Mouse (Mus musculus): ENCODE data around the gene Itga9. TPM values are rescaled to one million over a fixed set of nuclear protein-coding genes. Genes with fewer than 3 reads are reported as not detected.

The Itga9 gene
- polyA plus RNA-seq, 1 experiment = 2.3 TPM

DNA sequence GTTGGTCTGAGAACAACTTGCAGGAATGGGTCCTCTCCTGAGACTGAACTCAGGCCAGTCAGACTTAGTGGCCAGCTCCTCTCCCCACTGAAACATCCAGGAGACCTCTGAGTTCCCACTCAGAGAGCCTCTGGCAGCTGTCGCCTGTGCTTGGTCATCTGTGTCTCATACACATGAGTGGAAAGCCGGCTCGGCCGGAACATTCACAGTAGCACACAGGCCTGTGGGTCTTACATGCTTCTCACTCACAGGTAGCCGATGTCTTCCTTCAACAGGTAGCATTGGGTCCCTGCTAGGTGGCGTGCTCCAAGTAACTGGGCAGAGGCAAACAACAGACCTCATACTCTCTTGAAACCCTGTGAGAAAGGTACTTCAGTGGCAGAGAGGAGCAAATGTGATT, 284.6 kb downstream of the Itga9 start:
- Histone ChIP-seq H3K4me3 (ENCODE audit: insufficient read depth, low read depth, low read length) (no peak overlapping the region), H3K4me1 (ENCODE audit: control insufficient read depth, insufficient read depth, insufficient read length, low read length) (peaks cover 3% of the 10 kb centered on the region), H3K27ac (replicated peaks; ENCODE audit: low read depth, low read length) (no peak overlapping the region)

DNA sequence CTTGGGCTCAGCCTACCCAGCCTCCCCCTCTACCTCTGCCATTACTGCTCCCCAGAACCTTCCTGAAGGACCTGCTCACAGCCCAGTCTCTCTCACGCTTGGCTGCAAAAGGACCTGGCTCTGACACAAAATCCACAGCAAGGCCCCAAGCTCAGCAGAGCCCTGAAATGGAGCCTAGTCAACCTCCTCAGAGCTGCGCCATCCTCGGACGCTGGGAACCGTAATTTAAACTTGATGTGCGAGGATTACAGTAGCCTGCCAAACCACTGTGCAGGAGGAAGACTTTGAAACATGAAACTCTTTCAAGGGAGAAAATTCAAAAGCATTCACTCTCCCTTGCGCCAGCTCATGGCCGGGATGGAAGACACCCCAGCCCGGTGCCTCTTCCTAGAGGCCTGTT, 285.1 kb downstream of the Itga9 start:
- Histone ChIP-seq H3K4me1 (ENCODE audit: control insufficient read depth, insufficient read depth, insufficient read length, low read length) (peaks cover 3% of the 10 kb centered on the region), H3K4me3 (ENCODE audit: insufficient read depth, low read depth, low read length) (no peak overlapping the region), H3K27ac (replicated peaks; ENCODE audit: low read depth, low read length) (no peak overlapping the region)

DNA sequence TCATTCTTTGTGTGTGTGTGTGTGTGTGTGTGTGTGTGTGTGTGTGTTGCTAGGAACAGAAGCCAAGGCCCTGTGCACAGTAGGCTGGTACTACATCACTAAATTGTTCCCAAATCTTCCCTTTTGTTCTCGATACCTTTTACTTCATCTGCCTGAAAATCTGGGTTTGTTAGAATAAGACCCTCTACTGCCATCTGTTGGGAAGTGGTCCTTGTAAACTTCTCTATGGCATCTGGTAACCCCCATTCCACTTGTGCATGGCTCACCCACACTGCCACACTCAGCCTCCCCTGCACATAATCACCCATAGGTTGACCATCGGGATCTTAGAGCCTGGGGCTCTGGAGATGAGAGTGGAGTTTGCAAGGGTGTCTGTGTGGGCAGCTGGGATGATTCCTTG, 288.6 kb downstream of the Itga9 start:
- Histone ChIP-seq H3K4me3 (ENCODE audit: insufficient read depth, low read depth, low read length) (no peak overlapping the region), H3K4me1 (ENCODE audit: control insufficient read depth, insufficient read depth, insufficient read length, low read length) (peaks cover 3% of the 10 kb centered on the region), H3K27ac (replicated peaks; ENCODE audit: low read depth, low read length) (no peak overlapping the region)

DNA sequence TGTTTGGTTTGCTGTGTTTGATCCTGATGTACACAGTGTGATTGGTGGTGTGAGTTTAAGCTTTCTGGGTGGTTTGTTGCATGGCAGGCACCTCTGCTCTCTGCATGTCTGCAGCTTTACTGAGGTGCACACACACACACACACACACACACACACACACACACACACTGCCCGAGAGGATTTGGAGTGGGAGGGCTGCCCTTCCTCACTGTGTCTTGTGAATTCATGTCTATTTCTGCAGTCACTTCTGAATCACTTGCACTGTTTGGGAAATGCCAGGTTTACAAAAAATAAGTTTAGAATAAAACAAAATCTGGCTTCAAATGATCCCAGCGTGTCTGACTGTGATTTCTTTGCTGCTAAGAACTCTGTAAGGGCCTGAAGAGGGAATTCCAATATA, 294.2 kb downstream of the Itga9 start:
- no peak overlapping the region for H3K27ac ChIP-seq (replicated peaks; ENCODE audit: low read depth, low read length)
- H3K4me3 ChIP-seq (ENCODE audit: insufficient read depth, low read depth, low read length) = no peak overlapping the region
- H3K4me1 ChIP-seq (ENCODE audit: control insufficient read depth, insufficient read depth, insufficient read length, low read length) = no peaks in the 10 kb centered on the region

DNA sequence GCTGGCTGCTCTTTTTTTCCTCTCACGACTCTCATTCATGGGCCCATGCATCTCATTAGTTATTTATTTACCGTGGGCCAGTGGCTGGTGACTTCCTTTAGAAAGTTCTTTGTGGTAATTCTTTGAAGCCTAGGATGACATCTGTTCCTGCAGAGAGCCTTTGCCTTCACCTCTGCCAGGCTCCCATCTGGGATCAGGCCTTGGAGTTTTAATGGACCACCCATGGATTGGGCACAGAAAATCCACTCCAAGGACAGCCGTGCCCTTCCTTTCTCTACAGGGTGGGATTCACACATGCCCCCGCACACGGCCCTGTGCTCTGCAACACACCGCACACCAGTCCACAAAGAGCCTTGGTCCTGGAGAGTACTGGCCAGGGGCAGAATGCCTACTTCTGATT, 295.4 kb downstream of the Itga9 start:
- Histone ChIP-seq H3K4me3 (ENCODE audit: insufficient read depth, low read depth, low read length) (no peak overlapping the region), H3K4me1 (ENCODE audit: control insufficient read depth, insufficient read depth, insufficient read length, low read length) (no peaks in the 10 kb centered on the region), H3K27ac (replicated peaks; ENCODE audit: low read depth, low read length) (no peak overlapping the region)

DNA sequence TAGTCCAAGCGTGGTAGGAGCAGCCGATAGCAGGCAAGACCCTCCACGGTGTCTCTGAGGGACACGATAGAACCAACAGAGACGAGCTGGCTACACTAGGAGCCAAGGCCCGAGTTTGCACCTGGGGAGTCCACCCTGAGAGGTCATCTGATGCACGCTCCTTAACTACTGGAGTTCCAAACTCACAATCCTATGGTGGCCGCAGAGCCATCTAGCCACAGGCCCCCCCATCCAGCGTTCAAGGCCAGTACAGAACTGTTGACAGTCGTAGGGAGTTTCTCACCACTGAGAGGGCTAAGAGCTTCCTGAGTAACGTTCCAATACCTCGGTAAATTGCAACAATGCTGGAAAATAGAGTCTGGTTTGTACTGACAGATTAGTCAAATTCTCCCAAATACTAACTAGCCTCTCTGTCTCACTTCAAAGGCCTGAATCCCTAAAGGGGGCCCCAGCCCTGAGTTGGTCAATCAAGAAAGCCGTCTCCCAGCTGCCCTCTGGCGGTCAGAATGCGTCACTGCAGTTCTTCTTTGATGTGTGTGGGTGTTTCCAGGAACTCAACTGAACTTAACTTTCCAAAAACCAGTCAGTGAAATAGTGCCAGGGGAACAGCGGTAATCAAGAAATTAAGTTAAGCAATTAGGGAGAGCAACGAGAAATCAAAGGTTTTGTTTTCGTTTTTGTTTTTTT, 301.6 kb downstream of the Itga9 start:
- Histone ChIP-seq H3K27ac (replicated peaks; ENCODE audit: low read depth, low read length) (no peak overlapping the region), H3K4me3 (ENCODE audit: insufficient read depth, low read depth, low read length) (no peak overlapping the region), H3K4me1 (ENCODE audit: control insufficient read depth, insufficient read depth, insufficient read length, low read length) (no peaks in the 10 kb centered on the region)

DNA sequence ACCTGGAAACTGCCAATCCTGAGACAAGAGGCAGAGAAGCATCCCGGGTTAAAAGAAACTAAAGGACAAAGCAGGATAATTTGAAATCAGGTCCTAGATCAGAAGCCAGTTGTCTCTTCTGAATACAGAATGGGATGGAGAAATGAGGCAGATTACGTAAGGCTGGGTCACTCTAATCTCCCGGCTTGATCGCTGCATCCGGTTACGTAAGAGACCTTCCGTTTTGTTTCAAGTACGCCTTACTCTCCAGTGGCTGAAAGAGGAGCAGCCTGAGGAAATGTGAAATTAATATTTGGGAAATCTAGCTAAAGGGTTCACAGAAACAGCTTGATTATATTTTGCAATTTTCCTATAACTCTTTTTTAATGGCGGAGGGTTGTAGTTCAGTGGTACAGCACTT, 306.6 kb downstream of the Itga9 start:
- Histone ChIP-seq H3K27ac (replicated peaks; ENCODE audit: low read depth, low read length) (no peak overlapping the region), H3K4me3 (ENCODE audit: insufficient read depth, low read depth, low read length) (no peak overlapping the region), H3K4me1 (ENCODE audit: control insufficient read depth, insufficient read depth, insufficient read length, low read length) (no peaks in the 10 kb centered on the region)

DNA sequence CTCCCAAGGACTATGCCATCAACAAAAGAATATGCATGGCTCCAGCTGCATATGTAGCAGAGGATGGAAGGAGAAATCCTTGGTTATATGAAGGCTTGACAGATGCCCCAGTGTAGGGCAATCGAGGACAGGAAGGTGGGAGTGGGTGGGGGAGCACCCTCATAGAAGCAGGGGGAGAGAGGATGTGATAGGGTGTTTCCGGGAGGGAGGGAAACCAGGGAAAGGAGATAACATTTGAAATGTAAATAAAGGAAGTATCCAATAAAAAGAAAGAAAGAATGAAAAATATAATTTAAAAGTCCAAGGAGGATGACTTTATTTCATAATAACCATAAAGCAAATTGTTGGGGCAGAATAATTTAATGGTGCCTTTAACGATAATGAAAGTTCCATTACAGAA, 307.1 kb downstream of the Itga9 start:
- Histone ChIP-seq H3K4me3 (ENCODE audit: insufficient read depth, low read depth, low read length) (no peak overlapping the region), H3K4me1 (ENCODE audit: control insufficient read depth, insufficient read depth, insufficient read length, low read length) (no peaks in the 10 kb centered on the region), H3K27ac (replicated peaks; ENCODE audit: low read depth, low read length) (no peak overlapping the region)

DNA sequence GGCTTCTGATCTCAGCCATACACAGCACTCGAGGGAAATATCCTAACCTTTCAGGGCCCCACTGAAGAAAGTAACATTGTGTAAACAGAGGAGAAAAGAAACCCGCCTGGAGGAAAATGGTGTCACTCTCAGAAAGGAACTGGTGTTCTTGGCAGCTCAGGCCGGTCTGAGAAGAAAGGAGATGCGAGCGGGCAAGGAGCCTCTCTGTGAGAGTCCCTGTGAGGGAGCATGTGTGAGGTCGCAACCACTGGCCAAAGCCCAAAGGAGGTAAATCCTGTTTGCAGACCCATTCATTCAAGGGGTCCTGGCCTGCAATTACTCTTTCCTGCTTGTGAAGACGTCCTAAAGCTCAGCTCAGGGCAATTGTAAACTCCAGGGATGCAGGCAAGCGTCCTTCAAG, 308.1 kb downstream of the Itga9 start:
- Histone ChIP-seq H3K4me3 (ENCODE audit: insufficient read depth, low read depth, low read length) (no peak overlapping the region), H3K27ac (replicated peaks; ENCODE audit: low read depth, low read length) (no peak overlapping the region), H3K4me1 (ENCODE audit: control insufficient read depth, insufficient read depth, insufficient read length, low read length) (no peaks in the 10 kb centered on the region)

DNA sequence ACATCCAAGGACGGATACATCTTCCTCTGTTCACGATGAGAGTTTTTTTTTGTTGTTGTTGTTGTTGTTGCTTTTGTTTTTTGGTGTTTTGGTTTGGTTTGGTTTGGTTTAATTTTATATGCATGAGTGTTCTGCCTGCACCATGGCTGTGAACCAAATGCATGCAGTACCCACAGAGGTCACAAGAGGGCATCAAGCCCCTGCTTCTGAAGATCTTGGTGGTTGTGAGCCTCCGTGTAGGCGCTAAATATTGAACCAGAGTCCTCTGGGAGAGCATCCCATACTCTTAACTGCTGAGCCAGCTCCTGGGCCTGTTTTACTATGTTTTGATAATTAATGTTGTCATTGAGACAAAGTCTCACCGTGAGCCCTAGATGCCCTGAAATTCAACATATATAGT, 308.8 kb downstream of the Itga9 start:
- H3K27ac ChIP-seq (replicated peaks; ENCODE audit: low read depth, low read length) = no peak overlapping the region
- H3K4me1 ChIP-seq (ENCODE audit: control insufficient read depth, insufficient read depth, insufficient read length, low read length) = no peaks in the 10 kb centered on the region
- H3K4me3 ChIP-seq (ENCODE audit: insufficient read depth, low read depth, low read length) = no peak overlapping the region

DNA sequence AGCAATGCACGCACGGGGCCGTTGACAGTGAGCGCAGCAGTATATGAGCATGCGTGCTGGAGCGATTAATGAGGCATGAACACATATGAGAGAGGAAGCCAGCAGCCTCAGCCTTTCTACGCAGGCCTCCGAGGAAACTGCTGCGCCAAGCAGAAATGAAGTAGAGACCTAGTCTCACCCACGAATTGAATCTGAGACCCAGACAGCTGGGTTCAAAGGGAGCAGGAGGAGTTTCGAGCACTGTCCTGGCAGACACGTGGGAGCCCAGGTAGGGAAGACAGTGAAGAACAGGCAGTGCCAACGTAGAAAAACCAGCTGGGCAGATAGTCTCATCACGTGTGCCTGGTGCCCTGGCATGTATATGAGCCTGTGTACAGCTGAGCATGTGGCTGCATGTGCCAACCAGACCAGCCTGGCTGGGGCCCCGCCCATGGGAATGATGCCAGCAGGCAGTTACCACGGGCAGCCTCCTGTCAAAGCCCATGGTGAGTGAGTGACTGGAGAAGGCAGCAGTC, 313.2 kb downstream of the Itga9 start:
- no peak overlapping the region for H3K4me3 ChIP-seq (ENCODE audit: insufficient read depth, low read depth, low read length)
- no peak overlapping the region for H3K27ac ChIP-seq (replicated peaks; ENCODE audit: low read depth, low read length)
- H3K4me1 ChIP-seq (ENCODE audit: control insufficient read depth, insufficient read depth, insufficient read length, low read length) = peaks cover 2% of the 10 kb centered on the region; the same call in 1 of the 2 replicates

DNA sequence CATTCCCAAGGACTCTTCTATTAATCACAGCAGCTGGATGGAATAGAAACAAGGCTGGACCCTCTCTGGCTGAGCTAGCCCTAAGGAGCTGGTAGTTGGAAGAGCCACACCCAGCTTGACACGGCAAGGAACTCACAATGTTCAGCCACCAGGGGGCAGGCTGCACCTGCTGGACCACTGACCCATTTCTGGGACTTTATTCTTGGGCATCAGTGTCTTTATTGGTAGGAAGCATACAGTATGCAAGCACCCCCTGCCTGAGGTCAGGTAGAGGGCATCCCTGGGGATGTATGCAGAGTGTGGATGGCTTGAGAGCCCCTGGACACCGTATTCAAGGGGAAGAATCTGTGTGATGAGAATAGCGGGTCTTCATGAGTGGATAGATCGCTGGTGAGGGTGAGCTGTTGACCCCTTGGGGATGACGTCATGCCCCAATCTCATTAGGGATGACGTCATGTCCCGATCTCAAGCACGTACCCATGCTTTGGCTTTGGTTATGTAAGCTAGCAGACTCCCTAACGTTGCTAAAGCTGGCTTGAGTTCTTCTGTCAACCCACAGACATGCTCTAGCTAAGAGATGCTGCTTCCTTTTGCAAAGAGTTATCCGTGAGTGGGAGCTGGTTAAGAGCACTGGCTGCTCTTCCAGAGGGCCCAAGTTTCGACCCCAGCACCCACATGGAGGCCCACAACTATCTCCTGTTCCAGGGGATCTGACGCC, 314.5 kb downstream of the Itga9 start:
- H3K27ac ChIP-seq (replicated peaks; ENCODE audit: low read depth, low read length) = no peak overlapping the region
- peaks cover 3% of the 10 kb centered on the region; the same call in 1 of the 2 replicates for H3K4me1 ChIP-seq (ENCODE audit: control insufficient read depth, insufficient read depth, insufficient read length, low read length)
- no peak overlapping the region for H3K4me3 ChIP-seq (ENCODE audit: insufficient read depth, low read depth, low read length)

DNA sequence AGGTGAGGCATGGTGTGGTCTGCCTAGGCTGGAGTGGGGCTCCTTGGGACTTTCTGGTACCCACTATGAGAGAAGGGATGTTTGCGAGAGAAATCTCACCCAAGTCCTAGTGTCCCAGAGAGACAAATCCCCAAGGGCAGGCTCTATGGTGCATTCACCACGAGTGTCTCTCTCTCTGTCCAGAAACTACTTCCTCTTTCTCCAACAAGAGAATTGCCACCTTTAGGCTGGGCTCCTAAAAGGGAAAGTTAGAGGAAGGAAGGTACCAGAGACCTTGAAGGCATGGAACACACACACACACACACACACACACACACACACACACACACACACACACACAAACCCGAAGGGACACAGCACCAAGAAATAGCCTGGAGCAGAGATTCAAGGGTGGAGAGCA, 315.4 kb downstream of the Itga9 start:
- Histone ChIP-seq H3K4me3 (ENCODE audit: insufficient read depth, low read depth, low read length) (no peak overlapping the region), H3K4me1 (ENCODE audit: control insufficient read depth, insufficient read depth, insufficient read length, low read length) (peaks cover 4% of the 10 kb centered on the region; the same call in 1 of the 2 replicates), H3K27ac (replicated peaks; ENCODE audit: low read depth, low read length) (no peak overlapping the region)

DNA sequence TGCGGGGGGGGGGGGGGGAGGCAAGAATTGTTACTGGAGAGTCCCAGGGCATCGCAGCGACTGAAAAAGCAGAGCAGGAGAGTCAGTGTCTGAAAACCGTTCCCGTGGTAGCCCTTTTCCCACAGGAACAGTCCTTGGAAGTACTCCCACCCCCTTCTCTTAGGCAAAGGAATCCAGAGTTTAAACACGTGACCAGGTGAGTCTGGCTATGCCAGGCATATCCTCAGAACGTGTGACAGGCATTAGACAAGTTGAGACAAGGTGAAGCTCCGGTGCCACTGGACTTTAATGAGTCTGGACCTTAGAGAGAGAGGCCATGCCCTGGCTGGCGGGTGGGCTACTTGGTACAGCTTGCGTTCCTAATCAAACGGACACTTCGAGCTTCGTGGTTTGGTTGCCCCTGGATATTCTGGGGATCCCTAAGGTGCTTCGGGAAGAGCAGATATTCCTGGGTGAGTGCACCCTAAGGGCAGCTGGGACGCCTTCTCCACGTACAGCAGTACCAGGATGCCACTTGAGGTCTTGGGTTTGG, 318.1 kb downstream of the Itga9 start:
- peak overlapping the region; percentile 32 for H3K4me3 ChIP-seq (ENCODE audit: insufficient read depth, low read depth, low read length)
- peaks cover 7% of the 10 kb centered on the region; the same call in 1 of the 2 replicates for H3K4me1 ChIP-seq (ENCODE audit: control insufficient read depth, insufficient read depth, insufficient read length, low read length)
- H3K27ac ChIP-seq (replicated peaks; ENCODE audit: low read depth, low read length) = 0 out of 2 replicates have a peak overlapping the region, but pooled peaks have one; percentile 23

DNA sequence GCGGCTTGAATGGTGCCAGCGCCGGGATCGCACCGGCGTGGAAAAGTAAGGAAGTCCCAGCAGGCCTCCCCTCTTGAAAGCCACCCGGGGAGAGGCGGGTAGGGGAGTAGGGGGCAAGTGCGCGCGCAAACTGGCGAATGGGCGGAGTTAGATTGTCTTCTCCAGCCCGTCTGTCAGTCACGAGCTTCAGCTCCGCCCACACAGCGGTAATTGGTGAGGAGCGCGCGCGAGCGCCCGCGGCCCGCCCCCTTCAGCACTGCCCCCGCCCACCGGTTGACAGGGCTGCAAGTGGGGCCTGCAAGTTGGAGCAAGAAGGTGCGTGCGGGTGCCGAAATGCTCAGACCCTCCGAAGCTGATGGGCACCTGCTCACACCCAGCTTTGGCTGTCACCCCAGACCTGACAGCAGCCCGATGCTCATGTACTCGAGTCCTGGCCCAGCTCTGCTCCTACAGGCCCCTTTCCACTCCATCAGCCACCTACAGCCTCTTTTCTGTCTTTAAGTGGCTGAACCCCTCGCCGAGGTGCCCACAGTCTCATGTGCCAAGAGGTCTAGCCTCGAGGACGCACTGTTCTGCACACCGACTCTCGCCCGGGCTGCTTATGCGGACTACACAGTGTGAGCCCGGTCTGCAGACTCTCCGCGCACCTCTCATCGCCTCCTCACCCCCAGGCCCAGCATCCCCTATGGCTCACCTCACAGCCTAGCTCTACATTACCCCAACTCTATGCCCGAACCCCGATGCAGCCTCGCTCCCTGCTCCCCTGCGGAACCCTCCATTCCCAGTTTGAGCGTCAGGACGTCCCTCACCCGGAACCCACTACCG, 319.0 kb downstream of the Itga9 start:
- H3K27ac ChIP-seq (replicated peaks; ENCODE audit: low read depth, low read length) = no peak overlapping the region
- H3K4me3 ChIP-seq (ENCODE audit: insufficient read depth, low read depth, low read length) = peak overlapping the region; percentile 88
- peaks cover 7% of the 10 kb centered on the region; the same call in 1 of the 2 replicates for H3K4me1 ChIP-seq (ENCODE audit: control insufficient read depth, insufficient read depth, insufficient read length, low read length)
